Mouse (Mus musculus) liver, embryonic 16.5 days (tissue): Measurements from ENCODE around the gene Gstcd. TPM values are rescaled to one million over a fixed set of nuclear protein-coding genes. Genes with fewer than 3 reads are reported as not detected.

Experiments used
- ATAC-seq: fragments of 200-750 bp; cut with Nextera tagmentation; 2 replicates; pipeline ENCODE4 v1.8.0; 2017; ENCODE audit warnings: low read depth, mild to moderate bottlenecking, moderate number of reproducible peaks, moderate library complexity
- H3K27ac ChIP-seq: fragments of 300-500 bp; sonication (generic); 2 replicates; pipeline ENCODE4 v1.5.1; 2014; ENCODE audit warnings: mild to moderate bottlenecking, low read length
- H3K27me3 ChIP-seq: fragments of 300-500 bp; sonication (generic); 2 replicates; pipeline ENCODE4 v1.6.1; 2014; ENCODE audit warnings: low read depth, low read length, mixed read lengths; ENCODE audit not compliant: control insufficient read depth, insufficient read depth
- H3K36me3 ChIP-seq: fragments of 300-500 bp; sonication (generic); 2 replicates; pipeline ENCODE4 v1.6.1; 2014; ENCODE audit warnings: mild to moderate bottlenecking; ENCODE audit not compliant: control insufficient read depth, insufficient read depth
- H3K4me1 ChIP-seq: fragments of 300-500 bp; sonication (generic); 2 replicates; pipeline ENCODE4 v1.6.1; 2014; ENCODE audit warnings: low read depth, low read length, mixed read lengths; ENCODE audit not compliant: control insufficient read depth
- H3K4me2 ChIP-seq: fragments of 300-500 bp; sonication (generic); 2 replicates; pipeline ENCODE4 v1.6.1; 2014; ENCODE audit warnings: low read depth, low read length, mixed read lengths
- H3K4me3 ChIP-seq: fragments of 300-500 bp; sonication (generic); 2 replicates; pipeline ENCODE4 v1.5.1; 2014; ENCODE audit warnings: low read depth, mild to moderate bottlenecking, low read length
- H3K9ac ChIP-seq: fragments of 300-500 bp; sonication (generic); 2 replicates; pipeline ENCODE4 v1.6.1; 2014; ENCODE audit warnings: low read depth, low read length
- H3K9me3 ChIP-seq: fragments of 300-500 bp; sonication (generic); replicated peaks from 2 replicates; pipeline ENCODE4 v1.6.1; 2016; ENCODE audit warnings: low read length; ENCODE audit not compliant: control insufficient read depth
- WGBS: fragments of 180-500 bp; shearing (Covaris S2); extraction: QIAGEN DNeasy Blood & Tissue Kit; methylation state at CpG from one replicate; pipeline ENCODE4 v1.1.7; 2014; ENCODE audit not compliant: insufficient replicate concordance; 5-methylcytosine and 5-hydroxymethylcytosine counted together
- polyA plus RNA-seq: library from polyadenylated mRNA; unstranded; fragments of >200 nt; fragmentation: Nextera tagmentation; extraction: Ambion mirVana; gene quantifications from 2 replicates; pipeline ENCODE4 v1.2.1, GENCODE M21; 2015

Gene Gstcd
- polyA plus RNA-seq, 1 experiment from 2014 or later, result 3.0 TPM

DNA sequence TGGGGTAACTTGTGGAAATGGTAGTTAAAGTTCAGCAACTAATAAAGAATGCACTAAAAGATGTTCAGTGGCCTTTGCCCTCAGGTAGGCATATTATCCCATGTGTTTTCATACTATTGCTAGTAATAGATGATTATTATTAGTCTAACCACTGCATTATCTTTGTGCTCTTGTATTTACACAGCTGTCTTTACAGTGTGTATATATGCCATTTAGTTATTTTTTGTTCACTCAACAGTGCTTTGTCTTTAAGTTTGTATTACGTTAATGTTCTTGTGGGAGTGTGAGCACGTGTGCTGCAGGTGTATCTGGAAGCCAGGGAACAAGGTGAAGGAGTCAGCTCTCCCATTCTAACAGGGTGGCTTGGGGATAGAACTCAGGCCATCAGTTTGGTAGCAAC is 7.1 kb upstream of the Gstcd start:
- WGBS, result 76% methylated on average over 2 of the region's 2 CpGs
- Histone ChIP-seq H3K27ac (no peak overlapping the region), H3K36me3 (peaks cover 19% of the 10 kb centered on the region), H3K4me2 (no peak overlapping the region), H3K4me1 (peaks cover 9% of the 10 kb centered on the region), H3K9ac (no peak overlapping the region), H3K27me3 (no peaks in the 10 kb centered on the region), H3K4me3 (no peak overlapping the region), H3K9me3 (no peaks in the 10 kb centered on the region)
- ATAC-seq, result no peak

DNA sequence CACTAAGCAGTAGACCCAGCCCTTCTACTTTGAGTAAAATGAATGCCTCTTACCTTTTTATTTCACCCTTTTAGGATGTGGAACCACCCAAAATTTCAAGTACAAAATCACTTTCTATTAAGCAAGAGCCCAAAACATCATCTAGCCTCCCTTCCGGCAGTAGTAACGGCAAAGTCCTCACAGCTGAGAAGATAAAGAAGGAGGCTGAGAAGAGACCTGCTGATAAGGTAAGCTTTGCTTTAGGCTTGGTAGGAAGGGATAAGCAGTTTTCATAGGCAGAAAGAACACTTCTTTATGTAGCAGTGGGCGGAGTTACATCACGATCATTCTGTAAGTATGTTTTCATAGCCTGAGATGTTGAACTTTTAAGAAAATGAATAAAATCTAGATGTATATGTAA is 6.5 kb upstream of the Gstcd start:
- ATAC-seq, result peak; percentile 78
- peaks cover 15% of the 10 kb centered on the region for H3K36me3 ChIP-seq
- H3K9ac ChIP-seq, result no peak overlapping the region
- no peaks in the 10 kb centered on the region for H3K9me3 ChIP-seq
- H3K4me1 ChIP-seq, result peaks cover 12% of the 10 kb centered on the region
- 25% methylated on average over 4 of the region's 4 CpGs for WGBS
- no peak overlapping the region for H3K27ac ChIP-seq
- no peak overlapping the region for H3K4me3 ChIP-seq
- H3K27me3 ChIP-seq, result no peaks in the 10 kb centered on the region
- H3K4me2 ChIP-seq, result no peak overlapping the region

DNA sequence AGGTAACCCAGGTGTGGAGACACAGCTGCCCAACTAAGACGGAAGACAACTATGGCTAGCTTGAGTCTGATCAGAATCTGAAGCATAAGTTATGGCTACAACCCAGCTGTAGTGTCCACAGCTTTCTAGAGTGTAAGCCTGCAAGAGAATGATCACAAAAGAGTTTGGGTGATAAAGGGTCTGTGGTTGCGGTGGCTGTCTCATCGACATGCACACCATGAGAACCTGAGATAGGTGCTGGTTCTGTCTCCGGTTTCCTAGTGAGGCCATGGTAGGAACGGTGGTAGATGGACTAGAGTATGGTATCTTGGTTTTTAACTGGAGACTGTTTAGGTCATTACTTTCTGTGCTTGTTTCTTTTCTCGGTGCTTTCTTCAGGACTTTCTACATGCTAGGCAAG is 6.1 kb upstream of the Gstcd start:
- peaks cover 15% of the 10 kb centered on the region for H3K36me3 ChIP-seq
- H3K4me2 ChIP-seq, result no peak overlapping the region
- no peaks in the 10 kb centered on the region for H3K27me3 ChIP-seq
- no peaks in the 10 kb centered on the region for H3K9me3 ChIP-seq
- peak; percentile 25 for ATAC-seq
- H3K27ac ChIP-seq, result no peak overlapping the region
- H3K4me3 ChIP-seq, result no peak overlapping the region
- peaks cover 12% of the 10 kb centered on the region for H3K4me1 ChIP-seq
- 39% methylated on average over 6 of the region's 6 CpGs for WGBS
- no peak overlapping the region for H3K9ac ChIP-seq

DNA sequence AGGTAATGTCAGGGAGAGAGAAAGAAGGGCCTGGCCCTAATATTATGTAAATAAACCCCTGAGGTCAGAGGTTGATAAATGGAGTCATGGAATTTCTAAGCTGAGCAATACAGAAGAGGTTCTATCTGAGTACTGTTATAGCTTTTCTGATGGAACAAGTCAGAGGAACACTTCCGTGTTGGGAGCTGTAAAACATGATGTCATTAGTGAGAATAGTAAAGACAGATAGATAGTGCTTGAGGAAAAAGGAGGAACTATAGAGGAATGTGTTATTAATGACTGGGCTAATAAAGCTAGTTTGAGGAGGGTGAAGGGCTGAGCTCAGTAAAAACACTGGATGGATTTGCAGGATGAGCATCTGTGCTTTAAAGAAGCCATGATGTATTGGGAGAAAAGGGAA is 2.5 kb upstream of the Gstcd start:
- H3K27ac ChIP-seq, result no peak overlapping the region
- no peak overlapping the region for H3K4me2 ChIP-seq
- H3K27me3 ChIP-seq, result no peaks in the 10 kb centered on the region
- peaks cover 12% of the 10 kb centered on the region for H3K4me1 ChIP-seq
- 50% methylated on average over 1 of the region's 1 CpGs for WGBS
- H3K36me3 ChIP-seq, result peaks cover 5% of the 10 kb centered on the region; the same call in 1 of the 2 replicates
- no peak for ATAC-seq
- no peak overlapping the region for H3K9ac ChIP-seq
- no peak overlapping the region for H3K4me3 ChIP-seq
- H3K9me3 ChIP-seq, result no peaks in the 10 kb centered on the region

DNA sequence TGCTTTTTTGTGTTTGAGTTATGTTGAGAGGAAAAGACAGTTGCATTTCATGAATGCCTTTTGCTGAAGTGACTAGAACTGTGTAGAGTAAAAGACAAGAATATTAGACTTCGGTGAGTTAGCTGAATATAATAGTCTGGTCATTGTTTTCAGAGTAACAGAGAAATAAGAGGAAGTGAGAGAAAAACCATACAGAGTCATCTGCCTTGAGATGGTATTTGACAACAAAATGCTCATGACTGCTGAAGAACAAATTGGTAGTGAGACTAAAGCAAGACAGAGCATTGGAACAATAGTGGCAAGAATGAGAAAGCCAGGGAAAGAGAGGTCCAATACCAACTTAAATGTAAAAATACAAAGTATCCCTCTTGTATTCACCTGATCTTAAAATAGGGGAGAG is 1.1 kb upstream of the Gstcd start:
- H3K9ac ChIP-seq, result 0 out of 2 replicates have a peak overlapping the region, but pooled peaks have one; percentile 96

DNA sequence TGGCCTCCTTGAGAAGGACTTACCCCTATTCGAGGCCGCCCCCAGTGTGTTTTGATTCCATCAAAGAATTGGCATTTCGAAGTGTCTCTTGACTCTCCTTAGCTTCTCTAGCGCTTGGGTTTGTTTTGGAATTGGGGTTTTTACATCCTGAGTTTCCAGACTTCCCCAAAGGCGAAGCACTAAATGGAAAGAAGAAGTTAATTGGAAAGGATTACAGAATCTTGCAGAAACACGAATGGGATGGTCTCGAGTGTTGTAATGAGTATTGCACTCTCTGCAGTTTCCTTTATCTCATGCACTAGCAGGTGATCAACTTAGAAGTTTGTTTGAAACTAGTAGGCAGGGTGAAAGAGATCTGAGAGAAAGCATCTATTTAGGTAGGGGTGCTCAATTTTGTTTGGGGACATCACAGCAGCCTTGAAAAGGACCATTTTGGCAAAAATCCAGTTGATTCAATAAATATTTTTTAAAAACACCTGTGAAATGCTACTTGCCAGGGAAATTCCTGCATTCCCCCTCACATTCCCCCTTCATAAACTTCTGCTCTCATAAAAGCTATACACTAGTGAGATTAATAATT is 531 bp upstream of the Gstcd start:
- Histone ChIP-seq H3K9ac (peak overlapping the region; percentile 96), H3K27ac (peak overlapping the region; percentile 87), H3K9me3 (no peaks in the 10 kb centered on the region), H3K4me2 (peak overlapping the region; percentile 72), H3K4me1 (peaks cover 7% of the 10 kb centered on the region), H3K27me3 (no peaks in the 10 kb centered on the region), H3K4me3 (peak overlapping the region; percentile 76), H3K36me3 (no peaks in the 10 kb centered on the region)
- WGBS, result 0% methylated on average over 7 of the region's 7 CpGs
- ATAC-seq, result no peak

More for the DNA sequence above, 1.1 kb upstream of the Gstcd start:
- Histone ChIP-seq H3K4me2 (peak overlapping the region; percentile 72), H3K27me3 (no peaks in the 10 kb centered on the region), H3K4me3 (peak overlapping the region; percentile 76; the same call in 1 of the 2 replicates), H3K4me1 (peaks cover 9% of the 10 kb centered on the region), H3K27ac (peak overlapping the region; percentile 5; the same call in 1 of the 2 replicates), H3K9me3 (no peaks in the 10 kb centered on the region), H3K36me3 (no peaks in the 10 kb centered on the region)
- WGBS, result 24% methylated on average over 1 of the region's 1 CpGs
- ATAC-seq, result no peak

DNA sequence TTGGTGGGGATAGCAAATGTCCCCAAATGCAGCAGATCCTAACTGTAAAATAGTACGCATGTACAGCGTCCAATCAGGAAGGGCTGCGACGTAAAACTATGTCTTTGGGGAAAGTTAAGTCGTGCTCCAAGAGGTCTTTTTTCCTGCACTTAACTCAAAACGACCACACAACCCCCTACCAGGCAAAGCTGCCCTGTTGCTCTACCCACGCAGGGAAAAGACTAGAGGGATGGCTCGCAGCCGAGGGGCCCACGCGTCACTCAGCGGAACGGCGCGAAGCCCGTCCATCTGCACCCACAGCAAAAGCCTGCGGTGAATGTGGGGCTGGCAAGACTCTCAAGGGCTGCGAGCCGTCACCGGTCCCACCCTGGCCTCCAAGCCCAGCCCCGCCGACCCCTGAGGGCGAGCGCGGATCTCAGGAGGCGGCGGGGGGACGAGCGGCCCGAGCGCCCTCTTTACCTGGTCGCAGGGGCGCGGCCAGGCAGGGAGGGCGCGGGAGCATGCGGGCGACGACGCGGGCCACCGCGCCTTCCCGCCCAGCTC is 641 bp downstream of the Gstcd start:
- 0% methylated on average over 44 of the region's 44 CpGs for WGBS
- Histone ChIP-seq H3K4me3 (peak overlapping the region; percentile 76), H3K9ac (peak overlapping the region; percentile 96), H3K27me3 (no peaks in the 10 kb centered on the region), H3K36me3 (no peaks in the 10 kb centered on the region), H3K4me2 (peak overlapping the region; percentile 71), H3K4me1 (peaks cover 7% of the 10 kb centered on the region), H3K27ac (peak overlapping the region; percentile 87), H3K9me3 (no peaks in the 10 kb centered on the region)
- ATAC-seq, result peak; percentile 79

DNA sequence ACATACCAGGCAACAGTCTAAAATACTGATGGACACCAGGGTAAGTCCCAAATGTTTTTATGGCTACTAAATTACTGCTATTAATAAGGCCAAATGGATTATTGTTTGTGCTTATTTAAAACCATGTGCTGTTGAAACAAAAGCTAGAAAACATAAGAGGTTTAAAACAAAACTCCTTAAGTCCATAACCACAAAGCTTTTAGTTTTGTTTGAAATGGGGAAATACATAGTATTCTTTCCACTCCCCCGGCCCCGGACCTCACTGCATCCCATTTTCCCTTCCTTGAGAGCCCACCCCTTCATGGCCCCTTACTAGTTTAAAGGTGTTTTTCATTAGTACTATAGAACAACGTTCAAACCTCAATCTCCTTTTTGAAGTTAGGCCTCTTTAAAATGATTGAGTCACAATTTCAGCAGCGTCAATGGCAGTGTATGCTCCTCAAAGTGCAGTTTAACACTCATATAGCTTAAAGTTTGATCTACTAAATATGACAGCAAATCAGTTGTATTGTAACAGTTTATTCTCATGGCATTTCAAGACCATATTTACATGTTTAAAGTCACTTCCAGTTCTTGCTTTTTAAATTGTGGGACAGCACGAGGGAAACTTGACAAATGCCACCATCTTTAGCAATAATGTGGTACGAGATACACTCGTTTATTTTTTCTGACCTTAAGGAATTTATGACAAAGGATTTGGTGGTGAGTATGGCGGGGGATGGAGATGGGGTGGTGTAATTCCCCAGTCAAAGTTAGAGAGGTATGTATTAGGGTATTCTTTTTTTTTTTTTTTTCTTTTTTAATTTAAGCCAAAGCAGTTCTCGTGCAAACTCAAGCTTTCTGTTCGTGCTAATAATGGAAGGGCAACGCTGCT is 1.3 kb downstream of the Gstcd start:
- Histone ChIP-seq H3K4me1 (peaks cover 6% of the 10 kb centered on the region), H3K9me3 (no peaks in the 10 kb centered on the region), H3K4me3 (peak overlapping the region; percentile 76), H3K27ac (peak overlapping the region; percentile 87), H3K27me3 (no peaks in the 10 kb centered on the region), H3K4me2 (peak overlapping the region; percentile 71), H3K9ac (peak overlapping the region; percentile 96), H3K36me3 (no peaks in the 10 kb centered on the region)
- ATAC-seq, result no peak
- 4% methylated on average over 11 of the region's 11 CpGs for WGBS

DNA sequence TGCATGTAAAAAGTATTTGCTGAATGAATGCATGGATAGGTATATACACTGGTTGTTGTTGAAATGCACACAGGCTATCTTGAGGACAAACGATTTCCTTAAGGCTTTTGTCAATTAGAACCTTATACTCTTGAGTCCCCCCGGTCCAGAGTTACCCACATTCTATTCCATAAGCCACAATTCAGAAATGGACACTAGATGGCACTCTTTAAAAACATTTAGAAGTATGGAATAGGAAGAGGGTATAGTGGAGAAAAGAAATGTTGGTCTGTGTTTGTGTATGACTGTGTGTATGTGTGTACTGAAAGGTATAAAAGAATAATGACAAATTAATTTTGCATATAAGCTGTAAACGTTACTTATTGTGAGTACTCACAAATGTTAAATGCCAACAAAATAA is 6.0 kb downstream of the Gstcd start:
- Histone ChIP-seq H3K27ac (no peak overlapping the region), H3K36me3 (peaks cover 19% of the 10 kb centered on the region), H3K4me3 (no peak overlapping the region), H3K4me2 (no peak overlapping the region), H3K9ac (no peak overlapping the region), H3K4me1 (no peaks in the 10 kb centered on the region; the same call in 1 of the 2 replicates), H3K9me3 (no peaks in the 10 kb centered on the region), H3K27me3 (no peaks in the 10 kb centered on the region)
- 48% methylated on average over 3 of the region's 3 CpGs for WGBS
- no peak; the same call in 1 of the 2 replicates for ATAC-seq
